Mouse (Mus musculus) intestine, postnatal 0 days (tissue): ENCODE results near the gene Grap2. TPM values are rescaled to one million over a fixed set of nuclear protein-coding genes. Genes with fewer than 3 reads are reported as not detected.

ENCODE experiments used
- ATAC-seq: fragments of 200-750 bp; cut with Nextera tagmentation; 2 replicates; pipeline ENCODE4 v1.8.0; 2017; ENCODE audit warnings: mild to moderate bottlenecking, moderate TSS enrichment, moderate library complexity
- H3K27ac ChIP-seq: fragments of 300-500 bp; sonication (generic); 2 replicates; pipeline ENCODE4 v1.5.1; 2014; ENCODE audit warnings: mild to moderate bottlenecking, low read depth, low read length, moderate library complexity
- H3K27me3 ChIP-seq: fragments of 300-500 bp; sonication (generic); replicated peaks from 2 replicates; pipeline ENCODE4 v1.6.1; 2014; ENCODE audit warnings: low read length, mixed read lengths; ENCODE audit not compliant: control insufficient read depth, insufficient read depth
- H3K36me3 ChIP-seq: fragments of 300-500 bp; sonication (generic); 2 replicates; pipeline ENCODE4 v1.6.1; 2014; ENCODE audit warnings: mild to moderate bottlenecking, moderate library complexity; ENCODE audit not compliant: control insufficient read depth, insufficient read depth
- H3K4me1 ChIP-seq: fragments of 300-500 bp; sonication (generic); replicated peaks from 2 replicates; pipeline ENCODE4 v1.6.1; 2014; ENCODE audit warnings: antibody characterized with exemption, low read length, mixed read lengths; ENCODE audit not compliant: control insufficient read depth, insufficient read depth
- H3K4me2 ChIP-seq: fragments of 300-500 bp; sonication (generic); replicated peaks from 2 replicates; pipeline ENCODE4 v1.6.1; 2014; ENCODE audit warnings: low read depth, mild to moderate bottlenecking, moderate library complexity
- H3K4me3 ChIP-seq: fragments of 300-500 bp; sonication (generic); 2 replicates; pipeline ENCODE4 v1.5.1; 2014; ENCODE audit warnings: low read depth, low read length
- H3K9ac ChIP-seq: fragments of 300-500 bp; sonication (generic); 2 replicates; pipeline ENCODE4 v1.6.1; 2014; ENCODE audit warnings: mild to moderate bottlenecking, low read depth, low read length
- H3K9me3 ChIP-seq: fragments of 300-500 bp; sonication (generic); 2 replicates; pipeline ENCODE4 v1.6.1; 2016; ENCODE audit warnings: mixed run types; ENCODE audit not compliant: control insufficient read depth
- CTCF ChIP-seq: sonication (generic); IDR thresholded peaks from 2 replicates; pipeline ENCODE4 v1.5.1; 2016; ENCODE audit warnings: low read depth, mild to moderate bottlenecking, control low read depth, antibody characterized with exemption, moderate library complexity
- WGBS: fragments of 180-500 bp; shearing (Covaris S2); extraction: QIAGEN DNeasy Blood & Tissue Kit; methylation state at CpG from one replicate; pipeline ENCODE4 v1.1.7; 2014; 5-methylcytosine and 5-hydroxymethylcytosine counted together
- polyA plus RNA-seq: library from polyadenylated mRNA; unstranded; fragments of >200 nt; fragmentation: Nextera tagmentation; extraction: Ambion mirVana; gene quantifications from 2 replicates; pipeline ENCODE4 v1.2.1, GENCODE M21; 2015

Grap2 gene
- polyA plus RNA-seq, 1 experiment from 2014 or later: 0.27 TPM

DNA sequence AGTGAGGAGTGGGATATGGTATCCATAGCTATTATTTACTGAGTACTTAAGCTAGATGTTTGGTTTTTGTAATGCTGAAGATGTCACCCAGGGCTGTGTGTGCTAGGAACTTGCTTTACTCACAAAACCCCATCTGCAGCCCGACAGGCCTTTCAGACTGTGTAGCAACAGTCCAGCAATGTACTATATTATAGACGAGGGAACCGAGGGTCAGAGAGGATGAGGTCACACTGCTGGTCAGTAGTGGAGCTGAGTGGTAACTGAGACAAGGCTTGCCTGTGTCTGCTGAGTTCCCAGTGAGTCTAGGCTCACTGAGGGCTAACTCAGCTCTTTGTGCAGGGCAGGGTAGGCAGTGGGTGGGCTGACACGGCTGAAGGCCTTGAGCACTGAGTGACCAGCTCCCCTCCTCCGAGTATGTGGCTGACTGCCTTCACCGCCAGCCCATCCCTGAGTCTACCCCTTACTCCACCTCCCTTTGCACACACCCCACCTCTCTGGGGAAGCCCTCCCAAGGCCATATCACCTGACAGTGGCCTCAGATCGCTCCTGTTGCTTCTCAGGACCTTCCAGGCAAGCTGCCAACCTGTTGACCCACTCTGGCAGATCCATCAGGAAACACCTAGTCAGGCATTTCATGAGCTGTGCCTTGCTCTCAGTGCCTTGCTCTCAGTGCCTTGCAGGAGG is 108.1 kb downstream of the Grap2 start:
- ATAC-seq: no peak
- Histone ChIP-seq H3K4me3 (no peak overlapping the region), H3K36me3 (no peaks in the 10 kb centered on the region), H3K27ac (no peak overlapping the region), H3K4me2 (no peak overlapping the region), H3K27me3 (no peaks in the 10 kb centered on the region), H3K9me3 (no peaks in the 10 kb centered on the region), H3K9ac (no peak overlapping the region), H3K4me1 (peaks cover 44% of the 10 kb centered on the region)
- 40% methylated on average over 7 of the region's 7 CpGs for WGBS
- TF ChIP-seq CTCF: no peak

DNA sequence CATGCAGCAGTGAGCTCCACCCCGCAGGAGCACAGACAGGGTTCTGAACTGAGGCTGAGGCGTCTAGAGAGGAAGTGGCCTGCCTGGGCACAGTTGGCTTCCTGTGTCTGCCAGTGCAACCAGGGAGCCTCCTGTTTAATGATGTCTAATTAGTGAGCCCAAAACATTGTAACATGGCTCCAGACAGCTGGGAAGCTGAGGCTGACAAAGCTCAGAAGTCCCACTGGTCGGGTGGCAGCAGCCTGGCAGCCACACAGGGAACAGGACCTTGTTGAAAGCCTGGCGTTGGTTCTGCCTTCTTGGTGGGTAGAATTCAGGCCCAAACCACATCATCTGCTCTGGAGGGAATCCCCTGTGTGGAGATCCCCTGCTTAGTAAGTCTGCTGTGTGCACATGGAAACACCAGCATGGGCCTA is 109.1 kb downstream of the Grap2 start:
- H3K9ac ChIP-seq: no peak overlapping the region
- no peak overlapping the region for H3K4me3 ChIP-seq
- 62% methylated on average over 4 of the region's 4 CpGs for WGBS
- no peaks in the 10 kb centered on the region for H3K36me3 ChIP-seq
- no peak overlapping the region; the same call in 1 of the 2 replicates for H3K4me2 ChIP-seq
- TF ChIP-seq CTCF: no peak
- no peaks in the 10 kb centered on the region for H3K9me3 ChIP-seq
- H3K27me3 ChIP-seq: no peaks in the 10 kb centered on the region
- H3K27ac ChIP-seq: no peak overlapping the region; the same call in 1 of the 2 replicates
- ATAC-seq: no peak
- H3K4me1 ChIP-seq: peaks cover 44% of the 10 kb centered on the region

- Histone ChIP-seq H3K27ac (no peak overlapping the region), H3K4me2 (no peak overlapping the region; the same call in 1 of the 2 replicates), H3K27me3 (no peaks in the 10 kb centered on the region), H3K36me3 (no peaks in the 10 kb centered on the region), H3K9me3 (no peaks in the 10 kb centered on the region), H3K4me1 (peaks cover 44% of the 10 kb centered on the region), H3K4me3 (no peak overlapping the region), H3K9ac (no peak overlapping the region)
- peak; percentile 34 for ATAC-seq
- 46% methylated on average over 8 of the region's 8 CpGs for WGBS
- TF ChIP-seq CTCF: no peak
Observed at GRCm38 (mm10) chr15:80682343-80682742, 109.9 kb downstream of the Grap2 start.

DNA sequence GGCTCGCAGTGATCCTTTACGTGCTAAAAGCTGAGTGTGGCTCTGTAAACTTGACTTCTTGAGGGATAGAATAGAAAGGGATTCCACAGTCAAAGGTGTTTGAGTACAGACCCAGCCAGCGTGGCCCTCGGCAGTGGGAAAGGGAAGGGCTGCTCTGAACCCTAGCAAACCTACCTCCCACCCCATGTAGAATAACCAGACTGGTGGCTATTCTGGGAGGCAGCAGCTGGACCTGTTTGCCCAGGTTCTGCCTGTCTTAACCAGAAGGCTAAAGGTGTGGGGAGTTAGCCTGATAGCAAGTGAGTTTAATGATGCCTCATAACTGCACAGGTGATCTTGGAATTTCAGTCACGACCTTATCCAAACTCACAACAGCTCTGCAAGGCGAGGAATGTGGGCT is 110.8 kb downstream of the Grap2 start:
- Histone ChIP-seq H3K4me1 (peaks cover 44% of the 10 kb centered on the region), H3K4me2 (no peak overlapping the region), H3K9me3 (no peaks in the 10 kb centered on the region), H3K9ac (no peak overlapping the region), H3K27ac (no peak overlapping the region), H3K4me3 (no peak overlapping the region), H3K36me3 (no peaks in the 10 kb centered on the region), H3K27me3 (no peaks in the 10 kb centered on the region)
- WGBS: 42% methylated on average over 6 of the region's 6 CpGs
- TF ChIP-seq CTCF: no peak
- ATAC-seq: 0 out of 2 replicates have a peak, but pooled peaks have one; percentile 26

DNA sequence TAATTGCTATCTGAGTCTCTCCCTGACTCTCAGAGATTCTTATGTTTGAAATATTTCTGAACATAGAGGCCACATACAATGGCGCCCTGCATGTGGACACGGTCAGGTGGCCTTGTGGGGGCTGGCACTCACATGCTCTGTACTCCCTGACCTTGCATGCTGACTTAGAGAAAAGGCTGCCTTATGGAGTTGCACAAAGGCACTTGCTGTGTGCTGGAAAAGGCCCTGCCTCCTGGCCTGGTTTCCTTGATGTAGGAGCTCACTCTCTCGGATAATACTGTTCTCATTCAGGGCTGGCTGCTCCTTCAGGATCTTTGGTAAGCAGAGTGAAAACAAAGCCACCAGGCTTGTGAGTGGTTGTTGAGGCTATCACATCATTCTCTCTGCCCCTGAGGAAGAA is 111.6 kb downstream of the Grap2 start:
- Histone ChIP-seq H3K36me3 (no peaks in the 10 kb centered on the region), H3K4me1 (peaks cover 42% of the 10 kb centered on the region), H3K9me3 (no peaks in the 10 kb centered on the region), H3K27me3 (no peaks in the 10 kb centered on the region), H3K4me2 (no peak overlapping the region), H3K9ac (no peak overlapping the region), H3K27ac (no peak overlapping the region), H3K4me3 (no peak overlapping the region)
- ATAC-seq: no peak
- no peak for TF ChIP-seq CTCF
- WGBS: 74% methylated on average over 3 of the region's 3 CpGs

DNA sequence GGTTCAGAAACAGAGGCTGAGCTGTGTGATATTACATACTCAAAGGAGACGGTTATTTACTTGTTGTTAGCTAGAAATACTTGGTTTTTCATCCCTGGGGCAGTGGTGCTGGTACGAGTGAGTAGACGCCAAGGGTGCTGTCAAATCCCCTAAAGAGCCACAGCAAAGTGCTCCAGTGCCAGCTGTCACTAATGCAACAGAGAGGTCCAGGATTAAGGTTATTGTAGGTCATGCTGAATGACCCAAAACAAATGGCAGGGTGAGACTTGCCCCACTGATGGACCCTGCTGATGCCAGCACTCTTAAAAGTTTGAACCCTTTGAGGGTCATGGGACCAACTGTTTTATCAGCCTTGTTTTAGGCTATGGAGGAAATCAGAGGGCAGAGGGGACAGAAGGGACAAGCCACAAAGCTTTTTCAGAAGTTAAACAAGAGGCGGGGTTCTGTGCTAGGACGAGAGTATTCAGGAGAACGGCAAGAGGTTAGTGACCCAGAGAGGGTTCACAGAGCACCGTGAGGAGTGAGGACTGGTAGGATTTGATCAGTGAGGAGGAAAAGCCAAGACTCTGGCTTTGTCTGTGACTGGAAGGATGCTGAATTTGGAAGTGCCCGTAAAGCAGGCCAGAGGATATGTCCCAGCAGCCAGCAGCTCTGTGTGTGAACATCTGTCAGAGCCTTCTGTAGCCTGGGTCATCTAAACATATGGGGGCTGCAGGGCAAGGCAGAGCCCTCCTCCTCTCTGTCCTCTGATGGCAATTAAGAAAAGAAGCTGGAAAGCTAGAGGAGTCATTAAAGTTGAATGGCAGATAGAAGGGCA is 112.6 kb downstream of the Grap2 start:
- Histone ChIP-seq H3K9ac (no peak overlapping the region), H3K4me2 (no peak overlapping the region), H3K4me1 (peaks cover 36% of the 10 kb centered on the region; the same call in 1 of the 2 replicates), H3K4me3 (no peak overlapping the region), H3K27me3 (no peaks in the 10 kb centered on the region), H3K36me3 (no peaks in the 10 kb centered on the region), H3K27ac (no peak overlapping the region), H3K9me3 (no peaks in the 10 kb centered on the region)
- no peak for TF ChIP-seq CTCF
- 49% methylated on average over 8 of the region's 8 CpGs for WGBS
- no peak for ATAC-seq
